Mouse (Mus musculus) G1E (cell line): ENCODE results near the gene Fry.

ENCODE experiments used
- CTCF ChIP-seq: IDR thresholded peaks from 2 replicates; pipeline ENCODE4 v1.5.1; 2012; ENCODE audit warnings: low read depth, low read length, inconsistent platforms, mixed read lengths
- GATA1 ChIP-seq: IDR thresholded peaks from 2 replicates; pipeline ENCODE4 v1.6.1; 2012; ENCODE audit warnings: borderline replicate concordance, low read length, inconsistent platforms, mixed read lengths
- TAL1 ChIP-seq: conservative IDR thresholded peaks from 2 replicates; pipeline ENCODE4 v1.6.1; 2012; ENCODE audit warnings: low read depth, low read length, inconsistent platforms, mixed read lengths

- no peak for TF ChIP-seq TAL1
- TF ChIP-seq GATA1, result no peak
- TF ChIP-seq CTCF, result no peak
These were observed 356 bp upstream of the Fry start for GRCm38 (mm10) chr5:150118124-150118454.
